Mouse (Mus musculus) forebrain, embryonic 14.5 days (tissue): ENCODE measurements around the gene Rhbdd3. TPM values are rescaled to one million over a fixed set of nuclear protein-coding genes. Genes with fewer than 3 reads are reported as not detected.

Source experiments
- ATAC-seq: fragments of 200-750 bp; cut with Nextera tagmentation; 2 replicates; pipeline ENCODE4 v1.8.0; 2017; ENCODE audit warnings: mild to moderate bottlenecking, moderate library complexity
- DNase-seq: peaks from one replicate; pipeline ENCODE4 v3.0.0-alpha.2; 2015; ENCODE audit warnings: low spot score
- H3K27ac ChIP-seq: fragments of 300-500 bp; sonication (generic); 2 replicates; pipeline ENCODE4 v1.5.1; 2014; ENCODE audit warnings: low read depth, mild to moderate bottlenecking, control low read depth, low read length, moderate library complexity
- H3K27me3 ChIP-seq: fragments of 300-500 bp; sonication (generic); replicated peaks from 2 replicates; pipeline ENCODE4 v1.6.1; 2014; ENCODE audit warnings: low read length, control low read depth, mixed read lengths; ENCODE audit not compliant: control insufficient read depth, insufficient read depth
- H3K36me3 ChIP-seq: fragments of 300-500 bp; sonication (generic); 2 replicates; pipeline ENCODE4 v1.6.1; 2014; ENCODE audit warnings: low read length, control low read depth; ENCODE audit not compliant: control insufficient read depth, insufficient read depth
- H3K4me1 ChIP-seq: fragments of 300-500 bp; sonication (generic); 2 replicates; pipeline ENCODE4 v1.6.1; 2014; ENCODE audit warnings: antibody characterized with exemption, low read length, control low read depth; ENCODE audit not compliant: control insufficient read depth, insufficient read depth
- H3K4me2 ChIP-seq: fragments of 300-500 bp; sonication (generic); 2 replicates; pipeline ENCODE4 v1.6.1; 2014; ENCODE audit warnings: mild to moderate bottlenecking, control low read depth, low read length
- H3K4me3 ChIP-seq: fragments of 300-500 bp; sonication (generic); 2 replicates; pipeline ENCODE4 v1.5.1; 2014; ENCODE audit warnings: low read depth, low read length, control low read depth
- H3K9ac ChIP-seq: fragments of 300-500 bp; sonication (generic); 2 replicates; pipeline ENCODE4 v1.6.1; 2014; ENCODE audit warnings: mild to moderate bottlenecking, low read length, control low read depth, moderate library complexity
- H3K9me3 ChIP-seq: fragments of 300-500 bp; sonication (generic); replicated peaks from 2 replicates; pipeline ENCODE4 v1.6.1; 2016; ENCODE audit warnings: low read length, control low read depth, mixed read lengths; ENCODE audit not compliant: control insufficient read depth
- WGBS: fragments of 180-500 bp; shearing (Covaris S2); extraction: QIAGEN DNeasy Blood & Tissue Kit; methylation state at CpG from one replicate; pipeline ENCODE4 v1.1.7; 2014; 5-methylcytosine and 5-hydroxymethylcytosine counted together
- polyA plus RNA-seq: library from polyadenylated mRNA; unstranded; fragments of >200 nt; fragmentation: Nextera tagmentation; extraction: Ambion mirVana; gene quantifications from 2 replicates; pipeline ENCODE4 v1.2.1, GENCODE M21; 2014

Rhbdd3 gene
- polyA plus RNA-seq, 1 experiment from 2014 or later, result 28.9 TPM

DNA sequence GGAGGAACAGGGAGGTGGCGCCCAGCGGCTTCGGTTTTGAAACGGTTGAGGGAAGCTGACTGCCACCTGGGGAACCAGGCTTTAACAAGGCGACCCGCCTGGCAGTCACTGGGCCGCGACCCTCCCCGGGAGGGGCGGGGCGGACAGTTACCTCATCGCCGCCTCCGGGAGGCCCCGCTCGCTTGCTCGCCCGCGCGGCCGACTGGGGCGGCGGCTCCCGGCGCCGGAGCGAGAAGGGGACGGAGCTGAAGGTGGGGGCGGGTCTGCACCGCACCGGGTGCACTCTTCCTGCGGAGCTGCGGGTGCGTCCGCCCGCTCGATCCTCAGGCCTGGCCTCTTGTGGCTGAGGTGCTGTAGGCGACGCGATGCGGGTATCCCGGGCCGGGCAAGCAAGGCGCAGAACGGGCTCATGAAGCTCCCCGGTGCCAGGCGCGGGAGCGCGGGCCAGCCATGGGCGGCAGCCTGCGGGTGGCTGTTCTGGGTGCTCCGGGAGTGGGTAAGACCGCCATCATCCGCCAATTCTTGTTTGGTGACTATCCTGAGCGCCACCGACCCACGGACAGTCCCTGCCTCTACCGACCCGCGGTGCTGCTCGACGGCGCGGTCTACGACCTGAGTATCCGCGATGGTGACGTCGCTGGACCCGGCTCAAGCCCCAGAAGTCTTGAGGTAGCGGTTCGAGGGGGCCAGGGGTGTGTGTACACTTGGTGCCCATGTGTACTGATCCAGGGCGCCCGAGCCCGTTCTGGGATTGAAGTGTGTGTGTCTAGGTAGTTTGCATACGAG, 40.7 kb upstream of the Rhbdd3 start, which contains the start of gene Rasl10a:
Gene Rasl10a (plus strand): TSS at position 273 of the 786 bp plus-strand sequence.
- Histone ChIP-seq H3K36me3 (no peaks in the 10 kb centered on the region; the same call in 1 of the 2 replicates), H3K27me3 (peaks cover 63% of the 10 kb centered on the region), H3K4me2 (peak within 1 kb of the TSS; percentile 79), H3K4me1 (peaks cover 20% of the 10 kb centered on the region), H3K9me3 (no peaks in the 10 kb centered on the region), H3K27ac (no peak within 1 kb of the TSS), H3K4me3 (peak within 1 kb of the TSS; percentile 41), H3K9ac (peak within 1 kb of the TSS; percentile 60)
- DNase-seq (no peak), ATAC-seq (peak; percentile 8; the same call in 1 of the 2 replicates)
- 2% methylated on average over 76 of the region's 77 CpGs for whole genome bisulfite sequencing

DNA sequence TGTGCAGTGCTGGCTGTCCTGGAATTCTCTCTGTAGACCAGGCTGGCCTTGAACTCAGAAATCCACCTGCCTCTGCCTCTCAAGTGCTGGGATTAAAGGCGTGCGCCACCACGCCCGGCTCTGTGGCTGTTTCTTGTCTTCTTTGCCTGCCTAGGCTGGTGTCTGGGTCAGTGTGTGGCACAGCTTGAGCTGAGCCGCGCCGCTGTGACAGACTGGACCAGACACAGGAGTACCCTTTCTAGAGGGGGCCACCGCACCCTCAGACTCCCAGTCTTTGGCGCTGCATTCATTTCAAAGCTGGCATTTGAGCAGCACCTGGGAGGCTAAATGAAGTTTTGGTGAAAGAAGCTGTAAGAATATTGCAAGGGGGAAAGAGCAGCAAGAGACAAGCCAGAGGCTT, 39.9 kb upstream of the Rhbdd3 start:
- no peak for DNase-seq
- no peaks in the 10 kb centered on the region for H3K9me3 ChIP-seq
- peaks cover 20% of the 10 kb centered on the region for H3K4me1 ChIP-seq
- H3K4me3 ChIP-seq, result no peak overlapping the region
- H3K4me2 ChIP-seq, result no peak overlapping the region
- ATAC-seq, result no peak
- H3K36me3 ChIP-seq, result no peaks in the 10 kb centered on the region; the same call in 1 of the 2 replicates
- 38% methylated on average over 9 of the region's 9 CpGs for WGBS
- H3K27me3 ChIP-seq, result peaks cover 66% of the 10 kb centered on the region
- H3K9ac ChIP-seq, result no peak overlapping the region
- H3K27ac ChIP-seq, result no peak overlapping the region

DNA sequence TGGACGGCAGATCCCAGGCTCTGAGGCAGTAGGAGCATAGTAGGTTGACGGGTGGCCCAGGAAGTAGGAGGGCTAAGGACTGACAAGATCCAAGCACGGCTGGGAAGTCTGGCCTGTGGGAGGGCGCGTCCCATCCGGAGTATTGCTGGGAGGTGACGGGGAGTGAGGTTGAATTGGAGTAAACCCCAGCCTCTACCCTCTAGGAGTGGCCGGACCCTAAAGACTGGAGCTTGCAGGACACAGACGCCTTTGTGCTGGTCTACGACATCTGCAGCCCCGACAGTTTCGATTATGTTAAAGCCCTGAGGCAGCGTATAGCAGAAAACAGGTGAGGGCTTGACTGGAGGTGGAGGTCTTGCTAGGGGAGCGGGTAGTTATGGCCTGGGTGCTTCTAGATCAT, 39.5 kb upstream of the Rhbdd3 start:
- no peaks in the 10 kb centered on the region; the same call in 1 of the 2 replicates for H3K36me3 ChIP-seq
- H3K4me3 ChIP-seq, result no peak overlapping the region
- H3K4me1 ChIP-seq, result peaks cover 24% of the 10 kb centered on the region
- DNase-seq (no peak), ATAC-seq (no peak)
- WGBS, result 33% methylated on average over 14 of the region's 14 CpGs
- no peak overlapping the region for H3K9ac ChIP-seq
- no peak overlapping the region for H3K27ac ChIP-seq
- H3K4me2 ChIP-seq, result no peak overlapping the region
- H3K27me3 ChIP-seq, result peaks cover 69% of the 10 kb centered on the region
- no peaks in the 10 kb centered on the region for H3K9me3 ChIP-seq

DNA sequence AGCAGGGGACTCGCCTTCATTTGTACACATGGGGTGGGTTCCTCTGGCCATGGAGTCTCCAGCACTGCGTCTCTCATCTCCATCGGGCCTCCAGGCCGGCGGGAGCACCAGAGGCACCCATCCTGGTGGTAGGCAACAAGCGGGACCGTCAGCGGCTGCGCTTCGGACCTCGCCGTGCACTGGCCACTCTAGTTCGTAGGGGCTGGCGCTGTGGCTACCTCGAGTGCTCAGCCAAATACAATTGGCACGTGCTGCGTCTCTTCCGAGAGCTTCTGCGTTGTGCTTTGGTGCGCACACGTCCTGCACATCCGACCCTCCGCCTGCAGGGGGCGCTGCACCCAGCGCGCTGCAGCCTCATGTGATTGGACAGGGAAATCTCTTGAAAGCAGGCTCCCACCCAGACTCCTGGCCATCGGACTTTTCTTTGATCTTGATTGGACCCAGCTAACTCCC, 39.0 kb upstream of the Rhbdd3 start:
- H3K4me1 ChIP-seq, result peaks cover 27% of the 10 kb centered on the region
- peaks cover 69% of the 10 kb centered on the region for H3K27me3 ChIP-seq
- no peaks in the 10 kb centered on the region; the same call in 1 of the 2 replicates for H3K36me3 ChIP-seq
- no peaks in the 10 kb centered on the region for H3K9me3 ChIP-seq
- WGBS, result 6% methylated on average over 27 of the region's 27 CpGs
- DNase-seq, result peak; percentile 49
- H3K27ac ChIP-seq, result no peak overlapping the region
- no peak overlapping the region for H3K4me3 ChIP-seq
- no peak for ATAC-seq
- H3K4me2 ChIP-seq, result no peak overlapping the region
- no peak overlapping the region for H3K9ac ChIP-seq

DNA sequence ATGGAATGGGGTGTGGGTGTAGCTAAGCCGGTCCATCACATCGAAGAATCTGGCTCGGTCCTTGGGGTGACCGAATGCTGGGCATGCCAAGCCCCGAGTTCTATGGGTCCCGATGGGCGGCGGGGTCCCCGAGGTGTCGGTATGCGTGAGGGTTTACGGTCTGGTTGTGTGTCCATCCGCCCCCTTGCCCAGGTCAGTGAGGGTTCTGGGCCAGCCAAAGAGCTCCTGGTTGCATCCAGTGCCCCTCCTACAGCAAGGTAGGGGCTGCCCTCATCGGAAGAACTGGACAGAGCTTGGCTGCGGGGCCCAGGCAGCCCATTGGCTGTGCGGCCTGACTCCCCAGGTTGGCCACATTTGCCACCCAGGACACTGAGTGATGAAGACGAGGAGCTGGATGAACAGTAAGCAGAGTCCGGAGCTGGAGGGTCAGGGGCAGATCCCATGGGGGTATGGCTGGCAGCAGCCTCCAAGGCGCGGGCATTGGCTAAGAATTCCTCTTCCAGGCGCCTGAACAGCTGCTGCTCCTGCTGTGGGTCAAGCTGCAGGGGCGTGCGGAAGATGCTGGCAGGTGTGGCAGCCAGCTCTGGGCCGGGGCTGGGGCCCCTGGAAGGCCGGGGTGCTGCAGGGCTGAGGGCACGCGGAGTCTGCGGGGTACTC, 37.8 kb upstream of the Rhbdd3 start:
- ATAC-seq (no peak), DNase-seq (no peak)
- Histone ChIP-seq H3K4me3 (peak overlapping the region; percentile 30; the same call in 1 of the 2 replicates), H3K27ac (no peak overlapping the region), H3K27me3 (peaks cover 66% of the 10 kb centered on the region), H3K4me2 (peak overlapping the region; percentile 65), H3K4me1 (peaks cover 28% of the 10 kb centered on the region), H3K9me3 (no peaks in the 10 kb centered on the region), H3K36me3 (no peaks in the 10 kb centered on the region; the same call in 1 of the 2 replicates), H3K9ac (no peak overlapping the region)
- 59% methylated on average over 25 of the region's 28 CpGs for WGBS

DNA sequence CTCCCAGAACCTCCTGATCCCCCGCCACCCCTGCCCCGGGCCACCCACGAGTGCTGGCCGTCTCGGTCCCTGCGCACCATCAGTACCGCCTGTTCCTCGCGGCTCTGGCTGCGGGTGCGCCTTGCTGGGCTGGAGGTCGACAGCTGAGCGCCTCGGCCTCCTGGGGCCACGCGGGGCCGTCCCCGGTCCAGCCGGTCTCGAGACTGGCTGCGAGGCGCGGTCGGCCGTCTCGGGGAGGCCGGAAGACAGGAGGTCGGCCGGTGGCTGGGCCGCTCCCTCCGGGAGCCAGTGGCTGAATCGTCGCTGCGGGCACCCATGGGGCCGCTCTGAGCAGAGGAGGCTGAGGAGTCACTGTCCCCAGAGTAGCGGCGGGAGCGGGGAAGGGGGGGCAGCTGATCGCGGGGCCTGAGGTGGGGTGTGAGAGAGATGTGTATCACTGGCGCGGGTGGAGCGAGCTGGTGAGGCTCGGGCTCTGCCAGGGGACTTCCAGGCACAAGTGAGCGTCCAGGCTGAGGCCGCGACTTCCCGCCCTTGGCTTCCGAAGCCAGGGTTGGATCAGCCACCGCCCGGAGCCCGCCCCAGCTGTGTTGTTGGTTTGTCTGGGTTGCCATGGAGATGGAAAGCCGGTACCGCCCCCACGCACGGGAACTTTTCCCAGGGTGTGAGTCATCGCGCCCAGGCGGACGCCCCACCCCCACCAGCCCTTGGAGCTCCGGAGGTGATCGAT, 37.1 kb upstream of the Rhbdd3 start:
- peaks cover 24% of the 10 kb centered on the region for H3K4me1 ChIP-seq
- peaks cover 63% of the 10 kb centered on the region for H3K27me3 ChIP-seq
- H3K9ac ChIP-seq, result peak overlapping the region; percentile 40; the same call in 1 of the 2 replicates
- H3K4me2 ChIP-seq, result peak overlapping the region; percentile 65
- H3K36me3 ChIP-seq, result no peaks in the 10 kb centered on the region; the same call in 1 of the 2 replicates
- H3K27ac ChIP-seq, result no peak overlapping the region
- no peaks in the 10 kb centered on the region for H3K9me3 ChIP-seq
- DNase-seq, result peak; percentile 80
- peak; percentile 13; the same call in 1 of the 2 replicates for ATAC-seq
- peak overlapping the region; percentile 30 for H3K4me3 ChIP-seq
- WGBS, result under 1% methylated on average over 52 of the region's 62 CpGs

DNA sequence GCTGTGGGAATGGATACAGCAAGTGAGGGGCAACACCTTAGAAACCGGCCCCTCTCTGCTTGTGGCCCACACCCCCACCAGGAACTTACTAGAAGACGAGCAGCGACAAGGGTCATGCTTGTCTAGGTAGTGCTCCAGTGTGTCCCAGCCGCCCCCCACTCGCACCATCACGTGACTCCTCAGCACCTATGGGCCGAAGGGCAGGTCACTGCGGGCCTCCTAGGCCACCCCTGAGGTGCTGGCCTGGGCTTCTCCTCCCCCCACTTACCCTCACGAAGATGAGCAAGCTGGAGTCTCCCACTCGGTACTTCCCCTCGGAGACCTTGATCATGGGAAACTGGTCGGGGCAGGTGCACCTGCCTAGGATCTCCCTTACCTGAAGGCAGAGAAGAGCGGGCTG, 36.4 kb upstream of the Rhbdd3 start:
- no peak for DNase-seq
- peaks cover 56% of the 10 kb centered on the region for H3K27me3 ChIP-seq

GRCm38 (mm10) chr11:5062860-5063505, 35.7 kb upstream of the Rhbdd3 start:
- Histone ChIP-seq H3K4me2 (no peak overlapping the region), H3K4me1 (peaks cover 23% of the 10 kb centered on the region), H3K27me3 (peaks cover 49% of the 10 kb centered on the region), H3K4me3 (no peak overlapping the region), H3K27ac (no peak overlapping the region), H3K36me3 (peaks cover 9% of the 10 kb centered on the region), H3K9ac (no peak overlapping the region), H3K9me3 (no peaks in the 10 kb centered on the region)
- no peak for ATAC-seq
- 61% methylated on average over 13 of the region's 13 CpGs for WGBS
- no peak for DNase-seq

More for the DNA sequence above, 36.4 kb upstream of the Rhbdd3 start:
- Histone ChIP-seq H3K36me3 (peaks cover 3% of the 10 kb centered on the region; the same call in 1 of the 2 replicates), H3K9me3 (no peaks in the 10 kb centered on the region), H3K27ac (no peak overlapping the region), H3K4me2 (peak overlapping the region; percentile 65), H3K9ac (no peak overlapping the region; the same call in 1 of the 2 replicates), H3K4me3 (peak overlapping the region; percentile 30), H3K4me1 (peaks cover 23% of the 10 kb centered on the region)
- WGBS, result 20% methylated on average over 13 of the region's 13 CpGs
- no peak for ATAC-seq
